Comparison of ENCODE assay signal across 20 mouse cellular contexts in genomic region chr6:54715697-54716096, GRCm38 (mm10). TPM values are rescaled to one million over a fixed set of nuclear protein-coding genes. Genes with fewer than 3 reads are reported as not detected.
DNase-seq lines count a peak whose midpoint lies in the region; ATAC-seq lines count a peak whose summit lies in the region.
"Had no signal": no experiment of that assay in that cellular context is flagged by ENCODE, and none has a peak within 500 bp of the region (broad histone marks: within the 10 kb centered on the region; RNA-seq: fewer than 3 reads in every experiment).

No protein-coding gene starts in this region.

- peaks cover 13% of the 10 kb centered on the region for H3K4me1 ChIP-seq in forebrain, embryonic 16.5 days (replicated peaks; ENCODE audit: control insufficient read depth, insufficient read depth, low read length)

- ATAC-seq in granulocyte monocyte progenitor cell, adult 5-6 weeks (replicated peaks; ENCODE audit: poor library complexity, severe bottlenecking), result peak; percentile 72
- peak; percentile 83 for ATAC-seq in neutrophil, adult 5-6 weeks (ENCODE audit: extremely low read depth, insufficient number of reproducible peaks, low FRiP score, poor library complexity, severe bottlenecking)
- no peak for ATAC-seq in forebrain, embryonic 16.5 days

- H3K27ac ChIP-seq in forebrain, embryonic 16.5 days (ENCODE audit: low read length), result no peak overlapping the region
- H3K27ac ChIP-seq: embryonic facial prominence, embryonic 12.5 days; heart, embryonic 13.5 days; liver, embryonic 14.5 days; neural tube, embryonic 12.5 days had no signal

- peak; percentile 56 to 65 for DNase-seq in spleen, postnatal 36 days (ENCODE audit: low spot score in 2 of 2)
- no peak for DNase-seq in spleen, postnatal 4 days (ENCODE audit: low spot score in 2 of 2)
- peak; percentile 46 for DNase-seq in thymus, postnatal 4 days
- DNase-seq in gastrocnemius, adult 8-10 months (ENCODE audit: low spot score in 2 of 2), result no peak
- DNase-seq in right cerebral cortex, adult 2 months (ENCODE audit: low spot score in 2 of 2), result no peak
- DNase-seq: cerebellum, adult 11 months; cerebellum, postnatal 36 days; gastrocnemius, postnatal 25 days; heart, postnatal 4 days; kidney, adult 11 months; kidney, postnatal 14 days; midbrain, embryonic 14.5 days; right cerebral cortex, postnatal 4 days had no signal

- H3K9ac ChIP-seq in forebrain, embryonic 16.5 days (replicated peaks; ENCODE audit: low read depth, low read length), result no peak overlapping the region
- H3K9ac ChIP-seq: embryonic facial prominence, embryonic 12.5 days; heart, embryonic 13.5 days; liver, embryonic 14.5 days; neural tube, embryonic 12.5 days had no signal

- WGBS in forebrain, embryonic 16.5 days, result 73% methylated on average over 2 of the region's 2 CpGs

- H3K36me3 ChIP-seq in forebrain, embryonic 16.5 days (ENCODE audit: control insufficient read depth, insufficient read depth), result no peaks in the 10 kb centered on the region
- H3K36me3 ChIP-seq: embryonic facial prominence, embryonic 12.5 days; heart, embryonic 13.5 days; neural tube, embryonic 12.5 days had no signal

- no peaks in the 10 kb centered on the region for H3K9me3 ChIP-seq in forebrain, embryonic 16.5 days (ENCODE audit: control insufficient read depth, low read length)
- H3K9me3 ChIP-seq: embryonic facial prominence, embryonic 12.5 days; heart, embryonic 13.5 days; neural tube, embryonic 12.5 days had no signal

- H3K4me3 ChIP-seq in forebrain, embryonic 16.5 days (replicated peaks; ENCODE audit: low read length), result no peak overlapping the region
- H3K4me3 ChIP-seq: embryonic facial prominence, embryonic 12.5 days; heart, embryonic 13.5 days; neural tube, embryonic 12.5 days had no signal

- H3K27me3 ChIP-seq in forebrain, embryonic 16.5 days (replicated peaks; ENCODE audit: control insufficient read depth, insufficient read depth, low read length), result no peaks in the 10 kb centered on the region
- H3K27me3 ChIP-seq: embryonic facial prominence, embryonic 12.5 days; heart, embryonic 13.5 days; neural tube, embryonic 12.5 days had no signal

- H3K4me2 ChIP-seq in forebrain, embryonic 16.5 days (ENCODE audit: low read length), result no peak overlapping the region
- H3K4me2 ChIP-seq: embryonic facial prominence, embryonic 12.5 days; heart, embryonic 13.5 days; neural tube, embryonic 12.5 days had no signal

RNA-seq across cellular contexts. Expression of gene Mturn, which starts 34.3 kb away (rescaled TPM):
- 0.04 TPM in 1 of 2 replicates, not detected in the other for total RNA-seq in granulocyte monocyte progenitor cell, adult 5-6 weeks (2014; fragmentation: Nextera tagmentation)
- 0.13 TPM in 1 of 2 replicates, not detected in the other for total RNA-seq in granulocyte monocyte progenitor cell, adult 5-6 weeks (2017)
- 14.2 and 18.0 TPM in 2 replicates for total RNA-seq in neutrophil, adult 5-6 weeks (2017)
- 1 to 10 TPM; 4.8 to 6.6 (median 6.1) TPM for total RNA-seq in gastrocnemius, adult 8-10 months (2022)
- polyA plus RNA-seq in forebrain, embryonic 16.5 days (2015; fragmentation: Nextera tagmentation; extraction: Ambion mirVana), result 163 and 168 TPM in 2 replicates

Comparison
In these comparisons a context has a peak if more than half of its experiments do, and no peak if none do; other contexts are left out.
1. DNase-seq: peak in spleen, postnatal 36 days (2 of 2) and thymus, postnatal 4 days (single experiment); none in spleen, postnatal 4 days (0 of 2), gastrocnemius, adult 8-10 months (0 of 2) and right cerebral cortex, adult 2 months (0 of 2).
2. RNA of gene Mturn, which starts 34.3 kb away (total RNA-seq): 14.2 to 18.0 TPM in neutrophil, adult 5-6 weeks and 4.8 to 6.6 TPM in gastrocnemius, adult 8-10 months; 0.04 to 0.13 TPM in granulocyte monocyte progenitor cell, adult 5-6 weeks; every median in the first group is over 4 times any median in the second.